Mouse (Mus musculus) NIH3T3 (cell line): Measurements from ENCODE around the gene Dtx1.

ENCODE experiments used
- DNase-seq: peaks from one replicate; pipeline ENCODE4 v3.0.0-alpha.2; 2012; ENCODE audit warnings: low read depth

Dtx1 gene

GRCm38 (mm10) chr5:120703660-120704059 is 8.1 kb downstream of the Dtx1 start:
- DNase-seq = no peak

DNA sequence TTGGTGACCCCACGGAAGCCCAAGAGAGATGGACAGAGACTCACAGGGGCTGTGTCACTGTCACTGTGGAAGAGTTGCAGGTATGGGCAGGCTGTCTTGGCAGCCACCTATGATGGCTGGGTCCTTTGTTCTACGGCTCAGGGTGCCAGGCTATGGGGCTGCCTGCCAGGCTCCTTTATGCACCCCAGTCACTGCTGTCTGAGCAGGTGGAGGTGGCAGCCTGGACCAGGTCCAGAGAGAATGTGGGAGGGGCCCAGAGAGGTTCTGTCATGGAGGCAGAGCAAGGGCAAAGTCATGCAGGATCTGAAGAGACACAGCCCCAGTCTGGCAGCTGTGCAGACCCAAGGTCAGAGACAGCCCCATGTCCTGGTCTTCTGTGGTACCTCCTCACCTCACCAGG is 8.8 kb downstream of the Dtx1 start:
- DNase-seq = no peak

DNA sequence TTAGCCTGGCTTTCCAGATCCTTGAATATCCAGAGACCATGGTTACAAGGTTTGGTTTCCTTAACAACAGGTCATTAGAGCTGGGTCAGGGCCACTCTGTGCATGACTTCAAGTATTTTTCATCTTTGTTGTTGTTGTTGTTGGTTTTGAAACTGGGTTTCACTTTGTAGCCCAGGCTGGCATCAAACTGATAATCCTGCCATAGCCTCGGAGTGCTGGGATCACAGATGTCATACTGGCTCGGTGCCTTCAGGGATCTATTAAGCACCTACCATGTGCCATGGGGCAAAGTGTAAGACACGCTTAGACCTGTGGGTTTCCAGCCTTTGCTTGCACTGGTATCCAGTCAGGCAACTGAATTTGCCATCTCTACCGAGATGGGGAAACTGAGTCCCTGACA is 9.3 kb downstream of the Dtx1 start:
- DNase-seq = no peak

GRCm38 (mm10) chr5:120700996-120701790 is 10.5 kb downstream of the Dtx1 start:
- DNase-seq = no peak

GRCm38 (mm10) chr5:120698801-120699391 is 12.8 kb downstream of the Dtx1 start:
- DNase-seq = no peak

GRCm38 (mm10) chr5:120698181-120698580 is 13.5 kb downstream of the Dtx1 start:
- DNase-seq = no peak

- no peak for DNase-seq
These were observed 14.9 kb downstream of the Dtx1 start for GRCm38 (mm10) chr5:120696865-120697264.

- DNase-seq = no peak
These were observed 15.5 kb downstream of the Dtx1 start for GRCm38 (mm10) chr5:120696057-120696743.

DNA sequence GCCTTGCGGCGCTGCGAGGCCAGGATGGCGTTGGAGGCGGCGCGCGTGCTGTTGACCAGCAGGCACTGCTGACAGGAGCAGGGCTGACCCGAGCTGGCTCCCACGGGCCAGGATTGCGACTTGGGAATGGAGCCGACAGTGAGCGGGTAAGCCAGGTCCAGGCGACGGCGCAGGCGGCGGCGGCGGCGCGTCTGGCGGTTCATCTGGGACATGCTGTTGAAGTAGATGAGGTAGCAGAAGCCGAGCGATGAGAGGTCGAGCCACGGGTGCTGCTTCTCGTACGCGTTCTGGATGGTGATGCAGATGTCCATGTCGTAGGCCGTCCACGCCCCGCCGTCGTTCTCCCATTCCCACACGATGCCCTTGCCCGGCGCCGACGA is 17.0 kb downstream of the Dtx1 start:
- no peak for DNase-seq

GRCm38 (mm10) chr5:120693931-120694694 is 17.6 kb downstream of the Dtx1 start:
- DNase-seq = no peak

GRCm38 (mm10) chr5:120692034-120692433 is 19.7 kb downstream of the Dtx1 start:
- DNase-seq = no peak

GRCm38 (mm10) chr5:120690417-120690816 is 21.3 kb downstream of the Dtx1 start:
- DNase-seq = no peak

GRCm38 (mm10) chr5:120688434-120688833 is 23.3 kb downstream of the Dtx1 start:
- DNase-seq = no peak

DNA sequence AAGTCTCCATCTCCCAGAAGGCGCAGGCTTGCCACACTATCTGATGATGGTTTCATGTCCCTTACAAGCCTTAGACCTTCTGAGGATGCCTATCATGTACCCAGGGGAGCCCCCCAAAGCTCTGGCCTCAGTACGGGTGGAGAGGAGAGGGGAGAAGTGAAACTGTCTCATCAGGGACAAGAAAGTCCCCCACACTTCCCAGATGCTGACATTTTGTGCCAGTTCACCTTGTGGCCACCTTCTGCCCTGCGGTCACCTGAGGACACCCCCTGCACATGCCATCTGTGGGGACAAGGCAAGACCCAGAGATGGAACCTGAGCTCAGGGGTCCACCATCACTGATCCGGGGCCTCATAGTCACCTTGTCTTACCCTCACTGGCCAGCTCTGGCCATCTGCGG is 23.8 kb downstream of the Dtx1 start:
- DNase-seq = no peak

- DNase-seq = no peak
These were observed 24.3 kb downstream of the Dtx1 start for GRCm38 (mm10) chr5:120687484-120687851.

DNA sequence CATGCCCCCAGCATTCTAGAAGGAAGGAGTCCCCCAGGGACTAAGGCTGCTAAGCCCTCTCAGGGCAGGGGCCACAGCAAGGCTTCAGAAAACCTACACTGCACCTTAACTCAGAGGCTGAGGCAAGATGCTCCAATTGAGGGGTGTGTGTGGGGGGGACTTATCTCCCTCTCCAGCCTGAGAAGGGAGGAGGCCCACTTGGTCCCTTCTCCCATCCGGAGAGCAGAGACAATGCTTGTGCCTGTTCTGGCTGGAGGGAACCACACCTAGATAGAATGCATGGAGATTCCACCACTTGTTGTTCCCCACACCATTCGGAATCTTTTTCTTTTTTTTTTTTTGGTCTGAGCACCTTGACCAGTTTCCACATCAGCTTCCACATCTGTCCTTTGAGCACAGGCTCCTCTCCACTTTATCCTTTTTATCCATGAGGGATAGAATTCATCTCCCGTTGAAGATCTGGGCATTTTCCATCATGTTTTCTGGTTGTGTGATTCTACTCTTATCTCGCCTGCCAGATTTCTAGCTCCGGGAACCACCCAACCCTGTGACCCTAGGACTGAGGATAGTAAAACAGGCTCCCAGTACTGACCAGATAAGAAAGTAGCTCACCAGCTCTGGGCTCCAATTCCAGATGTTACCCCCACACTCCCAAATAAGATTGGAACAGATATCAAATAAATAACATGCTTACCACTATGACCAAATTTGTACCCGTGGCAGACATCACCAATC is 24.8 kb downstream of the Dtx1 start:
- DNase-seq = no peak

DNA sequence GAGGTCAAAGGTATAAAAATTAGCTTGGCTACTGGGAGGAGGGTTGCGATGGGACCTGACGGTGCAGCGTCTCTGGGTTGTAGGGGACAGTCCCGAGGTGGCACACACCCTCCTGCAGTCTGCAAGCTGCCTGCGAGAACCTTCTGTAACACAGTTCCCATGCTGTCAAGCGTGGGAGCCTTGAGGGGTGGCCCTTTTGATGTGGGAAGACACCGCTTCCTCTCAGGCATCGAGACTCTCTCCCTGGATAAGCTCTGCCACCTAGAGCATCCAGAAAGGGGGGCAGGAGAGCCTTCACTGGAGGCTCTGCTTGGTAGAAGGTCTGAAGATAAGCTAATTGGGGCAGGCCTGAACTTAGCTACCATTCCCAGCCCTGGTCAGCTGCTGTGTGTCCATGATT is 26.0 kb downstream of the Dtx1 start:
- no peak for DNase-seq

DNA sequence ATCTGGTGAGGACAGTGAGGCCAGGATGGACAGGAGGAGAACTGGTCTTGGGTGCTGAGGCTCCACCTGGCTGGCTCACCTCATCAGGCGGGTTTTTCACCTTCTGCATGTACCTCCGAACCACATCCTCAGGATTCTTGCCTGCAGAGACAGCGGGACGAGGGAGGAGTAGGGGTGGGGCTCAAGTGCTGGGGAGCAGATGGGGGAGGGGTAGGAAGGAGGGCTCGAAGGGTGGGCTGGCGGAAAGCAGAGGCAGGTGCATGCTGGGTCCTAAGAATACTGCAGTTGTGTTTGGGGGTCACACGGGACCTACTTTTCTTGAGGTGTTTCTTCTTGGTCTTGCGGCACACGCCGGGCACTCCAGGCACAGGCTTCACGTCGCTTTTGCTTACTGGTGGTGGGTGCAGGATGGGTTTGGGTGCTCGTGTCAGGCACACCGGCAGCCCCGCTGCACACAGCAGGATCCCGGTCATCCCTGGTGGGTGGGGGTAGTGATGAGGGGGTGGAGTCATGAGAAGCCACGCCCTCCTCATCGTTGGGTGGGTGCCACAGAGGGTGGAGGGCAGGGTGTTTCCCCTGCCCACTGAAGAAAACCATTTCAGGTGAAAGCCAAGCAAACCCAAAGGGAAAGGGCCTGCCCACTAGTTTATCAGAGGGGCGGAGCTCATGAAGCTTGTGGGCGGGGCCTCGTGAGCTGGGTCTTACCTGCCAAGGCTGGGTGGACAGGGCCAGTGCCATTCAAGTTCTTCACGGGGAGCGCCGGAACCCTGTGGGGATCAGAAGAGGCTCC is 28.6 kb downstream of the Dtx1 start:
- DNase-seq = no peak

GRCm38 (mm10) chr5:120680918-120681317 is 30.8 kb downstream of the Dtx1 start:
- DNase-seq = no peak

- peak; percentile 68 for DNase-seq
These were observed 31.8 kb downstream of the Dtx1 start for GRCm38 (mm10) chr5:120679676-120680555.
